Mouse (Mus musculus) midbrain, embryonic 15.5 days (tissue): ENCODE results near the gene Dnajb4. TPM values are rescaled to one million over a fixed set of nuclear protein-coding genes. Genes with fewer than 3 reads are reported as not detected.
"Not testable (repeated sequence)": the region's sequence is repeated elsewhere in the genome, so short reads cannot be mapped to it uniquely, and the experiment has no call there.

ENCODE experiments used
- ATAC-seq: fragments of 200-750 bp; cut with Nextera tagmentation; replicated peaks from 2 replicates; pipeline ENCODE4 v1.8.0; 2017; ENCODE audit warnings: moderate TSS enrichment
- H3K27ac ChIP-seq: fragments of 300-500 bp; sonication (generic); 2 replicates; pipeline ENCODE4 v1.5.1; 2015; ENCODE audit warnings: mild to moderate bottlenecking, inconsistent platforms
- H3K27me3 ChIP-seq: fragments of 300-500 bp; sonication (generic); replicated peaks from 2 replicates; pipeline ENCODE4 v1.6.1; 2015; ENCODE audit warnings: inconsistent platforms
- H3K36me3 ChIP-seq: fragments of 300-500 bp; sonication (generic); replicated peaks from 2 replicates; pipeline ENCODE4 v1.6.1; 2015; ENCODE audit warnings: inconsistent platforms
- H3K4me1 ChIP-seq: fragments of 300-500 bp; sonication (generic); 2 replicates; pipeline ENCODE4 v1.6.1; 2015; ENCODE audit warnings: inconsistent platforms
- H3K4me2 ChIP-seq: fragments of 300-500 bp; sonication (generic); 2 replicates; pipeline ENCODE4 v1.6.1; 2015; ENCODE audit warnings: inconsistent platforms, mild to moderate bottlenecking, moderate library complexity
- H3K4me3 ChIP-seq: fragments of 300-500 bp; sonication (generic); 2 replicates; pipeline ENCODE4 v1.5.1; 2015; ENCODE audit warnings: mild to moderate bottlenecking, inconsistent platforms
- H3K9ac ChIP-seq: fragments of 300-500 bp; sonication (generic); 2 replicates; pipeline ENCODE4 v1.6.1; 2015; ENCODE audit warnings: mild to moderate bottlenecking, inconsistent platforms
- H3K9me3 ChIP-seq: fragments of 300-500 bp; sonication (generic); 2 replicates; pipeline ENCODE4 v1.6.1; 2016; ENCODE audit warnings: inconsistent platforms
- WGBS: fragments of 180-500 bp; shearing (Covaris S2); methylation state at CpG from one replicate; pipeline ENCODE4 v1.1.7; 2015; ENCODE audit warnings: mixed read lengths; 5-methylcytosine and 5-hydroxymethylcytosine counted together
- polyA plus RNA-seq: library from polyadenylated mRNA; unstranded; fragments of >200 nt; fragmentation: Nextera tagmentation; extraction: Ambion mirVana; gene quantifications from 2 replicates; pipeline ENCODE4 v1.2.1, GENCODE M21; 2015

The Dnajb4 gene
- polyA plus RNA-seq, 1 experiment from 2014 or later: 41.0 TPM

DNA sequence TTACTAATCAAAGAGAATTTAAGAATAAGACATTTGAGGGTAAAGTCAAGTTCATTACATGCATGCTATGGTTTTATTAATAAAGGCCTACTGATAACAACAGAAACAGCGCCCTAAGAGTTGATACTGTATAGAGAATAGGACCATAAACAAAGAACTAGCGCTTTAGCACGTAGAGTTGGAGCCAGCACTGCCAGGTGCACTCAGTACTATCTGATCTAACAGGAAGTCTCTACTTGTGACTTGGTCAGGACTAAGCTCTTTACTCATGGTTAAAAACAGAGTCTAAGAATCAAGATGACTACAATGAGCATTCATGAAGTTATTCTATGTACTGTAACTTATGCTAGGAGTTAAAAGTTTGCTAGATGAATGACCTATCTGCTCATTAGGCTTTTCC lies 5.5 kb downstream of the Dnajb4 start:
- Histone ChIP-seq H3K27ac (no peak overlapping the region), H3K4me1 (peaks cover 10% of the 10 kb centered on the region), H3K27me3 (no peaks in the 10 kb centered on the region), H3K9ac (no peak overlapping the region), H3K9me3 (no peaks in the 10 kb centered on the region), H3K4me2 (no peak overlapping the region), H3K4me3 (no peak overlapping the region), H3K36me3 (no peaks in the 10 kb centered on the region)
- no peak for ATAC-seq
- WGBS: 82% methylated on average over 3 of the region's 3 CpGs

- Histone ChIP-seq H3K27me3 (no peaks in the 10 kb centered on the region), H3K4me1 (peaks cover 8% of the 10 kb centered on the region), H3K36me3 (no peaks in the 10 kb centered on the region), H3K27ac (no peak overlapping the region), H3K4me3 (no peak overlapping the region), H3K9me3 (no peaks in the 10 kb centered on the region), H3K4me2 (no peak overlapping the region), H3K9ac (no peak overlapping the region)
- ATAC-seq: no peak
- WGBS: 72% methylated on average over 3 of the region's 3 CpGs
These were observed 6.1 kb downstream of the Dnajb4 start for GRCm38 (mm10) chr3:152203996-152204395.

DNA sequence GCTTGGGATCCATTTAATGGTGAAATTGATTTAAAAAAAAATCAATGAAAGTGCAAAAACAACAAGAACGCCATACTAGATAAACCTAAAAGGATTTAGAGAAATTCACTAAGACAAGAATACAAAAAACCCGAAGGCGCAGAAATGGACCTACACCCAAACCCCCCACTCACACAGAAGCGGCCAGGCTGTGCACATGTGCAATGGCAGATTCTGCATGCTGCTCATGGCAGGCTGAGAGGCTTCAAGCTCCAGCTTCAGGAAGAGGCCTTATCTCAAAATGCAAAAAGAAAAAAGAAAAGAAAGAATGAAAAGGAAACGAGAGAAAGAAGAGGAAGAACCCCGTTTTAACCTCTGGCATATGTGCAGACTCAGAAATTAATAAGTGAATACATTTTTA lies 6.7 kb downstream of the Dnajb4 start:
- Histone ChIP-seq H3K4me2 (no peak overlapping the region), H3K27me3 (no peaks in the 10 kb centered on the region), H3K27ac (no peak overlapping the region), H3K9ac (no peak overlapping the region), H3K4me3 (no peak overlapping the region), H3K9me3 (no peaks in the 10 kb centered on the region), H3K36me3 (no peaks in the 10 kb centered on the region), H3K4me1 (peaks cover 3% of the 10 kb centered on the region)
- WGBS: 85% methylated on average over 6 of the region's 6 CpGs
- no peak for ATAC-seq

- Histone ChIP-seq H3K9ac (no peak overlapping the region), H3K4me1 (no peaks in the 10 kb centered on the region), H3K4me2 (no peak overlapping the region), H3K4me3 (no peak overlapping the region), H3K36me3 (no peaks in the 10 kb centered on the region), H3K27ac (no peak overlapping the region), H3K9me3 (no peaks in the 10 kb centered on the region), H3K27me3 (no peaks in the 10 kb centered on the region)
- ATAC-seq: no peak
These were observed 7.2 kb downstream of the Dnajb4 start for GRCm38 (mm10) chr3:152202942-152203341.

DNA sequence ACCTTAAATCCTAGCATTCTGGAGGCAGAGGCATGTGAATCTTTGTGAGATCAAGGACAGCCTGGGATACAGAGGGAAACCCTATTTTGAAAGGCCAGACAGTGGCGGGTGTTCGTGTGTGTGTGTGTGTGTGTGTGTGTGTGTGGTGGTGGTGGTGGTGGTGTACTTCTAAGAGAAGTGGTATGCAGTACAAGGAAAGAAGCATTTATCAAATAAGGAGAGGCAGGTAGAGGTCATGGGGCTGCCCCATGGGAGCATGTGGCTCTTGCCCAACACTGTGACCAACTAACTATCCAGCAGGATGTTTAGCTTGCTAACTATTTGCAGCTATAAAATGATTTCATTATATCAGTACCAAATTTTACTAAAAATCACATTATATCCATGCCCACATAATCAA lies 8.5 kb downstream of the Dnajb4 start:
- Histone ChIP-seq H3K27me3 (no peaks in the 10 kb centered on the region), H3K27ac (no peak overlapping the region), H3K36me3 (no peaks in the 10 kb centered on the region), H3K4me1 (no peaks in the 10 kb centered on the region), H3K4me2 (no peak overlapping the region), H3K9ac (no peak overlapping the region), H3K9me3 (no peaks in the 10 kb centered on the region), H3K4me3 (no peak overlapping the region)
- ATAC-seq: no peak
- WGBS: 94% methylated on average over 1 of the region's 2 CpGs

GRCm38 (mm10) chr3:152201181-152201580 lies 8.9 kb downstream of the Dnajb4 start:
- Histone ChIP-seq H3K4me3 (no peak overlapping the region), H3K4me2 (no peak overlapping the region), H3K4me1 (no peaks in the 10 kb centered on the region), H3K9ac (no peak overlapping the region), H3K27ac (no peak overlapping the region), H3K27me3 (no peaks in the 10 kb centered on the region), H3K9me3 (no peaks in the 10 kb centered on the region), H3K36me3 (no peaks in the 10 kb centered on the region)
- 90% methylated on average over 3 of the region's 3 CpGs for WGBS
- ATAC-seq: no peak

- no peak overlapping the region for H3K9ac ChIP-seq
- no peaks in the 10 kb centered on the region for H3K4me1 ChIP-seq
- no peak overlapping the region for H3K4me3 ChIP-seq
- H3K27me3 ChIP-seq: no peaks in the 10 kb centered on the region
- ATAC-seq: no peak
- no peaks in the 10 kb centered on the region for H3K36me3 ChIP-seq
- H3K9me3 ChIP-seq: no peaks in the 10 kb centered on the region
- no peak overlapping the region for H3K27ac ChIP-seq
- WGBS: 58% methylated on average over 3 of the region's 3 CpGs
- no peak overlapping the region for H3K4me2 ChIP-seq
These were observed 11.0 kb downstream of the Dnajb4 start for GRCm38 (mm10) chr3:152199125-152199524.

DNA sequence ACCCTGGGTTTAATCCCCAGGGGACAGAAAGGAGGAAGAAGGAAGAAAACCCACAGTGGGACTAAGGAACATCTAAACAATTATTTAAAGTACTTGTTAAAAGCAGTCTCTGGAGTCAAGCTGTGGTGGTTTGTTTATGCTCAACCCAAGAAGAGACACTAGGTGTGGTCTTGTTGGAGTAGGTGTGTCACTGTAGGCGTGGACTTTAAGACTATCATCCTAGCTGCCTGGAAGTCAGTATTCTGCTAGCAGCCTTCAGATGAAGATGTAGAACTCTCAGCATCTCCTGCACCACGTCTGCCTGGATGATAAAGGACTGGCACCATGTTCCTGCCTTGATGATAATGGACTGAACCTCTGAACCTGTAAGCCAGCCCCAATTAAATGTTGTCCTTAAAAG lies 12.9 kb downstream of the Dnajb4 start:
- not testable (repeated sequence) for H3K9me3 ChIP-seq, H3K4me1 ChIP-seq, H3K9ac ChIP-seq, H3K4me2 ChIP-seq, ATAC-seq, H3K27ac ChIP-seq, H3K36me3 ChIP-seq, H3K27me3 ChIP-seq, H3K4me3 ChIP-seq
- WGBS: 41% methylated on average over 2 of the region's 2 CpGs

DNA sequence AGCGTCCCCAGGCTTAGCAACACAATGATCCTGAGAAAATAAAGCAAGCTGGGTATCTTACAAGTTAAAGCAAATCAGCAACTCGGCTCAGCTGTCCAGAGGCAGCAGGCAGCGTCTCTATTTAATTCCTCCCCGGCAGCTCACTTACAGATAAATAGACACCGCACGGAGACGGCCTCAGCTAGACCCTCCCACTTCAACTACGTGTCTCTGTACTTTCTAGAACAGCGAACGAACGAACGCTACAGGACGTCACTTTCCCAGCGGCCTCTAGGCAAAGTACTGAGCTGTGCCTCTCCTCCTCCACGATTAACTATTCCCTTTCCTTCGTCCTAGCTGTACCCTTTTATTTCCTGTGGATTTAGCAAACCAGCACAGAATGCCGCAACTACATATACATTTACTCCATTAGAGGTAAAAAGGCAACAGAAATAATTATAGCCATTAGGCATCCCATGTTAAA lies 16.4 kb downstream of the Dnajb4 start:
- Histone ChIP-seq H3K36me3 (no peaks in the 10 kb centered on the region), H3K27me3 (no peaks in the 10 kb centered on the region), H3K9ac (peak overlapping the region; percentile 47), H3K4me3 (peak overlapping the region; percentile 46), H3K4me2 (peak overlapping the region; percentile 48), H3K4me1 (peaks cover 13% of the 10 kb centered on the region), H3K9me3 (no peaks in the 10 kb centered on the region), H3K27ac (peak overlapping the region; percentile 70)
- peak; percentile 99 for ATAC-seq
- WGBS: under 1% methylated on average over 17 of the region's 17 CpGs

- H3K9me3 ChIP-seq: no peaks in the 10 kb centered on the region
- H3K27me3 ChIP-seq: no peaks in the 10 kb centered on the region
- 6% methylated on average over 7 of the region's 7 CpGs for WGBS
- peak overlapping the region; percentile 47 for H3K9ac ChIP-seq
- peak overlapping the region; percentile 46 for H3K4me3 ChIP-seq
- peak; percentile 43; the same call in 1 of the 2 replicates for ATAC-seq
- peak overlapping the region; percentile 70 for H3K27ac ChIP-seq
- peaks cover 13% of the 10 kb centered on the region for H3K4me1 ChIP-seq
- H3K36me3 ChIP-seq: no peaks in the 10 kb centered on the region
- H3K4me2 ChIP-seq: peak overlapping the region; percentile 48
These were observed 16.9 kb downstream of the Dnajb4 start for GRCm38 (mm10) chr3:152193177-152193576.

GRCm38 (mm10) chr3:152192238-152192931 lies 17.7 kb downstream of the Dnajb4 start:
- Histone ChIP-seq H3K4me1 (peaks cover 13% of the 10 kb centered on the region), H3K27ac (no peak overlapping the region), H3K4me3 (peak overlapping the region; percentile 36), H3K9me3 (no peaks in the 10 kb centered on the region), H3K9ac (peak overlapping the region; percentile 24; the same call in 1 of the 2 replicates), H3K27me3 (no peaks in the 10 kb centered on the region), H3K4me2 (peak overlapping the region; percentile 51), H3K36me3 (no peaks in the 10 kb centered on the region)
- ATAC-seq: no peak
- WGBS: 42% methylated on average over 10 of the region's 11 CpGs

DNA sequence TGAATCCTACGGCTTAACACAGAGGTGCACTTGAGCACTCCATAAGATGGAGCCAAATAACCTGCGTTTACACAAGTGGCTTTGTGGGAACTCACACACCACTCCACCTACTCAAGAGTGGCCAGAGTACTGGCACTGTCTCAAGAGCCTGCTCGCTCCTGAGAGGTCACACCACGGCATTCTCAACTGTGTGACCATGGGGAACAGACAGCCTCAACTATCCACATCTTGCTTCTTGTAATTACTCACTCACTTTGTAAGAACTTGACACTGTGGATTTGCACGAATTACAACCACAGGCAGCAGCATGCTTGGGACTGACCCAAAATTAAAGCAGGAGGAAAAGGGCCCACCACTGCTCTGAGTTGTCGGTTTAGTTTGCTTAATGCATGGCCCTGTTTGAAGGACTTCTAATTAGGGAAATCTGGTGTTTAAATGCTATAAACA lies 18.3 kb downstream of the Dnajb4 start:
- no peaks in the 10 kb centered on the region for H3K36me3 ChIP-seq
- no peaks in the 10 kb centered on the region for H3K27me3 ChIP-seq
- H3K4me3 ChIP-seq: peak overlapping the region; percentile 36
- no peak overlapping the region for H3K27ac ChIP-seq
- H3K9me3 ChIP-seq: no peaks in the 10 kb centered on the region
- no peak for ATAC-seq
- H3K4me1 ChIP-seq: peaks cover 13% of the 10 kb centered on the region
- WGBS: 39% methylated on average over 6 of the region's 6 CpGs
- H3K4me2 ChIP-seq: peak overlapping the region; percentile 51
- H3K9ac ChIP-seq: no peak overlapping the region
